Mouse (Mus musculus) sigmoid colon, adult 10 weeks (tissue): ENCODE results near the gene Hhat. TPM values are rescaled to one million over a fixed set of nuclear protein-coding genes. Genes with fewer than 3 reads are reported as not detected.

Experiments used
- polyA plus RNA-seq: library from polyadenylated mRNA; stranded (reverse); fragments of 350-450 nt; fragmentation: Illumina TruSeq; extraction: RNeasy Lipid Tissue Mini Kit (QIAGEN cat#74804); gene quantifications from one replicate; pipeline ENCODE4 v1.2.3, GENCODE M21; 2014; ENCODE audit warnings: low read depth, low replicate concordance

Hhat gene
- polyA plus RNA-seq = 3.7 TPM

GRCm38 (mm10) chr1:192770495-192771331 is at the start of gene Hhat:
Hhat (minus strand) TSS chr1:192771223.

Other genes starting within 250 kb of the Hhat start
- 6.7 TPM for gene Sertad4, start 84.5 kb upstream of the Hhat start, polyA plus RNA-seq